Mouse (Mus musculus): ENCODE measurements around the gene Mmp19. TPM values are rescaled to one million over a fixed set of nuclear protein-coding genes. Genes with fewer than 3 reads are reported as not detected.

Gene Mmp19
- total RNA-seq (2021): 24.6 and 30.9 TPM in 2 replicates
- long read RNA-seq, experiment 1, transcript Mmp19-201 (9 exons, 3,402 nt): minor isoform, 5 of 28 reads
- long read RNA-seq, experiment 1, transcript Mmp19-203 (9 exons, 2,236 nt): major isoform, 13 of 28 reads
- long read RNA-seq, experiment 1, partial matches to known transcripts: 1 of 28 reads
- long read RNA-seq, experiment 1, other reads (novel, unspliced or antisense): 9 of 28 reads
- long read RNA-seq, experiment 2, transcript Mmp19-203 (9 exons, 2,236 nt): major isoform, 5 of 16 reads
- long read RNA-seq, experiment 2, partial matches to known transcripts: 8 of 16 reads
- long read RNA-seq, experiment 2, other reads (novel, unspliced or antisense): 0 of 16 reads

DNA sequence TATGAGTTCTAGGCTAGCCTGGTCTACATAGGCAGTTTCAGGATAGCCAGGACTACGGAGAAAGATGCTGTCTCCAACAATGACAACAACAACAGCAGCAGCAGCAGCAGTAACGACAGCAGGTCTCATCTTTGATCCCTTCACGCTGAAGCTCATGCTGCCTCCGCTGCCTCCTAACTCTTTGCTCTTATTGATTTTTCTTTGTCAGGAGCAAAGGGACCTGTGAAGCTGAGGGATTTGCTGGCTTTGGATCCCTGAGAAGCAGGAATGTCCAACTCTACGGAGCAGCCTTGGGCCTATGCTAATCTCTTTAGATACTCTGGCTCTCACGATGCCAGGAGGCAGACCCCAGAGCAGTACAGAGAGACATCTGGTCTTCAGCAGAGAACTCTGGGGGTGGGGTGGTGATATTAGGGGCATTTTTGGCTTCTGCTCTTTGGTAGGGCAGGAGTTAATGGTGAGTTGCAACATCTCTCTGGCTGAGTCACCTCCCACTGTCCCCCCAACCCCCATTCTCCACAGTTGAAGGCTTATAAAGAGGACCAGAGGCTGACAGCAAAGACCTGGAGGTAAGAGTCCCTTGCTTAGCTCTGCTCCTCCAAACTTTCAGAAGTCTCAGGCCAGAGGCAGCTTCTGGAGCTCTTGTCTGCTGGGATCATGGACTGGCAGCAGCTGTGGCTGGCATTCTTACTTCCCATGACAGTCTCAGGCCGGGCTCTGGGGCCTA is at the start of gene Mmp19:
TSS of gene Mmp19 (plus strand) at position 513 of the 727 bp plus-strand sequence.
- peak; percentile 74 for DNase-seq

DNA sequence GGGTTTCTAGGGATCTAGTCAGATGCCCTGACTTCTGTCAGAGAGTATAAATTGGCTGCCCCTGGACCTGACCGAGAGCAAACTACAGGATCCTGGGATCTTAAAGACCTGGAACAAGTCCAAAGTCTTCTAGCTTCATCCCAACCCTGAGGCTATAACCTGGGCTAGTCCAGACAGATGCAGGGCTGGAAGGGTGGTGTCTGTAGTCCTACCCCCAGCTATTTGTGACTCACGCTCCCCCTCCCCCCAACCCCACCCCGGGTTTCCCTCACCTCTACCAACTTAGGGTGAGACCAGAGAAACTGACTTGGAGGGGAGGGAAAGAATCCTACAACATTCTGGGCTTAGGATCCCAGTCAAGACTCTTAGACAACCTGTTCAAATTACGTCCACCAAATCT is 48.1 kb upstream of the Mmp19 start:
- DNase-seq: no peak

DNA sequence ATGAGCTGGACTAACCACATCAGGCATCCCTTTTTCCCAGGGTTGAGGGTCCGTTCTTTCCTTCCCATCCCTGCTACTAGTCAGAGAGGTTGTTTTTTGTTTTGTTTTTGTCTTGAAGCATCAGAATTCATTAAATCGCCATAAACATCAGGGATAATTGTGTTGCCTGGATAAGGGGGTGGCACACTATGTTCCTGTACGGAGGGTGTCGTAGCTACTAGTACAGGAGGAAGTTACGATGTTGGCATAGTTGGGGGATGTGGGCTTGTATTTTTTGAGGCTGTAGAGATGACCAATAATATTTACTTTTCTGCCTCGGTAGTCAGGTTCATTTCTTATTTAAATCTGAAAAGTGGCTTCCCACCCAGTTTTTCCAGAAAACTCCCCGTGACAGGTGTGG is 47.5 kb upstream of the Mmp19 start:
- DNase-seq: no peak

DNA sequence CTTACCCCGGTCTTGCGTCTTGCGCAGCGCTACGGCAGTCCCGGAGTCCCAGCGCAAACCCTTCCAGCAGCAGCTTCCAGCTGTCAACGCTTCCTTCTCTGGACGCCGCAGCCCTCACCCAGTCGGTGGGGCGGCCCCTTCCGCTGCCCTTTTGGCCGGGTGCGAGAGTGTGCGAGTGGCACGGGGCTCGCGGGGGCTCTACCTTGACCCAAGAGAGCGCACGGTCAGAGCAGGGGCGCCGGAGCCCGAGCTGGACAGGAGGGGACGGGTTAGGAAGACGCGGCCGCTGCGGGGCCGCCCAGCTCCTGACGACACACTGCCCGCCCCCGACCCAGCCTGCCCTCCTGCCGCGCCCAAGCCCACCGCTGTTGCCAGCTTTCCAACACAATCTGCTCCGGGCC is 46.9 kb upstream of the Mmp19 start:
- DNase-seq: peak; percentile 76

DNA sequence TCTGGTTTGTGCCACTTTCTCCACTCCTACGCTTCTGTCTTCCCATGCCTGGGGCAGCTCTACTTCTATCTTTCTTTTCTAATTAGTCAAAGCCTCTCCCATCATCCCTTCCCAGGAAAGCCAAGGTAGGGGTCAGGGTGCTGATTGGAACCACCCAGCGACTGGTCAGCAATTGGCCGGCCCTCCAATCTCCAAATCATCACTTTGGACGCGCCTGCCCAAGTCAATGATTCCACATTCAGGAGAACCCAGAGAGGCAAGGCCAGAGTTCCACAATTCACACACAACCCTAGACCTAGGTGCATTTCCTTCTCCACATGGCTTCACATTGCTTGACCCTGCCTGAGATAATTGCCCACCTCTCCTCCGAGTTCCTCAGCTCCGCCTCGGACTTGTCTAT is 46.5 kb upstream of the Mmp19 start:
- no peak for DNase-seq

DNA sequence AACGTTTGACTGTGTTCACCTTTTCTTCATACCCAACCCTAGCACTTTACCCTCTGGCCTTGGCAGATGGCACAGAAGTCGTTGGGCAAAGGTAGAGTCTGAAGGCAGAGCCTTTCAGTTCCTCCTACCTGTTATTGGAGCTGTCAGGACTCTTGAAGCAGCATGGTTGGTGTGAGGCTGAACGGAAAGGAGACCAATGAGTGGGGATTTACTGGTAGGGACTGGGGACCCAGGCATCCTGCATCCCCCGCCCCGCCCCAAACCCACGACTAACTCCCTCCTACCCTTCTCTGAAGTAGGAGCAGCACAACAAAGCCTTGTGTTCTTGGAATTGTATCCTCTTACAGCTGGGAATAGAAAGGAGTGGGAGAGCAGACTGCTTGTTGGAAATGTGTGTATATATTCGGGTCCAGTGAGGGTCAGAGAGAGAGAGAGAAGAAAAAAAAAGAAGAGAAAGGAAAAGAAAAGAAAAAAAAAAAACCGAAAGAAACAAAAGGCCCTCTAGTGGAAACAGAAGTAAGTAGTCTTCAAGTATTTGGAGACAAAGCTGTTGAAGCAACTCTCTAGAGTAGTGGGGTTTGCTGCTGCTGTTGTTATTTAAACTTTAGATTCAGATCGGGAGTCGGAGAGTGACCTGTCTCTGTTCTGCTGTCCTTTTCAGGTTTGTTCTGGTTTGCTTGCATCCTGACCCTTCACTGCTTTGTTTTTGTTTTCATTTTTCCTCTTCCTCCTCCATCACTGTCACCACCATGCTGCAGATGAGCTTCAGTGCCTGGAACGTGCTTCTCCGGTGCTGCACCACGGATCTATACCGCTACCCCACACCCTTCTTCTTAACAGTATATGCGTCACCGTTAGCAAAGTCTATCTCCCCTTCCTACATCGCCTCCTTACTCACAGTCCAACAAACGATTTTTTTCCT is 45.8 kb upstream of the Mmp19 start, which contains the start of gene Dgka:
TSS of gene Dgka (minus strand) at position 176 of the 922 bp plus-strand sequence.
- DNase-seq: peak; percentile 31

DNA sequence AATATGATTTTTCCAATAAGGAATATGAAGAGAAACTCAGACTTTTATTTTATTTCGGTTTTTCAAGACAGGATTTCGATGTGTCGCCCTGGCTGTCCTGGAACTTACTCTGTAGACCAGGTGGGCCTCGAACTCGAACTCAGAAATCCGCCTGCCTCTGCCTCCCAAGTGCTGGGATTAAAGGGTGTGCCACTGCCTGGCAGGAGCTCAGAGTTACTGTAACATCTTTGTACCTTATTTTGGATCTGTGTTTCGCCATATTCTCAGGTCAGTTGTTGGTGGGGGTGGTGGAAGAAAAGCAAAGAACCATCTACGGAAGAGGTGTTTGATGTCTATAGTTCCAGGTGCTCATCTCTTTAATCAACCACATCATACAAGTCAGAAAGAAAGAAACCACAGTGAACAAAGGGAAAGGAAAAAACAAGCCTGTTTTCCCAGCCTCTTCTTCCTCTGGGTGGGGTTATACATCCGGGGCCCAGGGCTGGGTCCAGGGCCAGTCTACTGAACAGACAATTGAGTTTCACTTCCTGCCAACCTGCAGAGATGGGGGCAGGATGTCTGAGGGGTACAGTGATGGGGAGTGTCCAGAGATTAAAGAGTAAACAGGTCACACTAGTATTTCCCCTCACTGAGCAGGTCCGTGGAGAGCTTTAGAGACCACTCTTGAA is 44.6 kb upstream of the Mmp19 start:
- DNase-seq: peak; percentile 38

DNA sequence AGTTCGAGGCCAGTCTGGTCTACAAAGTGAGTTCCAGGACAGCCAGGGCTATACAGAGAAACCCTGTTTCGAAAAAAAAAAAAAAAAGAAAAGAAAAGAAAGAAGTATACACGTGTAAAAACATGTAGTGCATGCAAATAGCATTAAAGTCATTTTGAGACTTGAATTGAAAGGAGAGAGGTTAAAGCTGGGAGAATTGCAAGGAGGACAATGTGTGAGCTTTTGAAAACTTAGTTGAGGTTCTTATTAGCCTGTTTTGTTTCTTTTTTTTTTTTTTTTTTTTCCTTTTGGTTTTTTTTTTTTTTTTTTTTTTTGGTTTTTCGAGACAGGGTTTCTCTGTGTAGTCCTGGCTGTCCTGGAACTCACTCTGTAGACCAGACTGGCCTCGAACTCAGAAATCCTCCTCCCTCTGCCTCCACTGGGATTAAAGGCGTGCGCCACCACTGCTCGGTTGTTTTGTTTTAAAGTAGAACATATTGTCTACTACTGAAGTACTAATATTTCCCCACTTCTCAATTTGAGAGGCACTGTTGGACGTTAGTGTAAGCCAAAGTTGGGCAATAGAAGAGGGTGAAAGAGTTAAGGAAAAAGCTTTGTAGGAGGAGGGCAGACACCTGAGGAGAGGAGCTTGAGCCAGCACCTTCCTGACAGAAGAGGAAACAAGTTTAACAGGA is 43.6 kb upstream of the Mmp19 start:
- no peak for DNase-seq

DNA sequence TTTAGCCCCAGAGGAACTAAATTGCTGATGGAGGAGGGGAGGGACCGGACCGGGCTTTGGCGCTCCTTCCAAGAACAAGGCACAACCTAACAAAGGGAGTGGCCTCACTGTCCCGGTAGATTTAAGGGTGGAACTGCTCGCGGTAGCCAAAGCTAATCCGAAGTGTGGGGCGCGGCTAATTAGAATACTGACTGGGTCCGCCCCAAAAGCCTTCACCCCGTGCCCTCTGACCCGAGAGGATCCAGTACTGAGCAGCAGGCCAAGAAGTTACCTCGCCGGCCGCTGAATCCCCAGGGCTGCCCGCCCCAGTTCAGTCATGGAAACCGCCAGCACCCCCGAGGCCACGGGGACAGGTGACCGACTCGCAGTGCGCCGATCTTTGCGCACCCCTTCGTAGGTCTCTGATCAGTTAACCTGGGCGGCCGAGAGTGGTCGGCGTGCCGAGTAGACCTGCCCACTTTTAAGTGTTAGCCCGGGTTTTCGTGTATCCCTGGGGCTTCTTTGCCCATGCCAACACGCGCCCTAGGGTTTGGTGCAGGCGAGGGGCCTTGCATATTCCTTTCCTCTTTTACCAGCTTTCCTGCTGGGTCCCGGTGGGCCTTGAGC is 43.0 kb upstream of the Mmp19 start, which contains the start of gene Pym1:
TSS of gene Pym1 (plus strand) at position 244 of the 606 bp plus-strand sequence.
- DNase-seq: peak; percentile 91

DNA sequence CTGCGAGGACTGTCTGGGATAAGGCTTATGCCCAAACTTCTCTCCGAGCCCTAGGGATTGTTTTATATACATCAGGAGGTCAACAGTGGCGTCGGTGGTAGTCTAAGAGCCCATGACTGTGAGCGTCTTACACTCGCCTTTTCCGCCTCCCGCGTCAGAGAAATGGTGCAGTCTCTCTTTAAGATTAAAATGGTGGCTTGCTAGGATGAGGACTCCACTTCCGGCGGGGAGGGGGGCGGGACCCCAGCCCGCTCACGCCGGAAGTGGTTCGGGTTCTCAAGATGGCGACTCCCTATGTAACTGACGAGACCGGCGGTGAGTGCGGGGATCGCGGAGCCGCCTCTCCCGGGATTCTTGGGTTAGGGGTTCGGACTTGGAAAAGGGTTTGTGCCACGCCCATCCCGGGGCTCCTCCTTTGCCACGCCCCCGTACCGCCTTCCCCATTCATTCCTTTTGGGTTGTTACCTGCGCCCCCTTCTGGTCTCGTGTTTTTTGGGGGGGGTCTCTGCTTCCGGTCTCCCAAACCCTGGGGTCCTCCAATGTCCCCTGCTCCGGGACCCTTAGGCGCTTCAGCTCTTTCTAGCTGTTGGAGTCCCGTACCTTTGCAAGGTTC is 42.4 kb upstream of the Mmp19 start:
- DNase-seq: peak; percentile 88

DNA sequence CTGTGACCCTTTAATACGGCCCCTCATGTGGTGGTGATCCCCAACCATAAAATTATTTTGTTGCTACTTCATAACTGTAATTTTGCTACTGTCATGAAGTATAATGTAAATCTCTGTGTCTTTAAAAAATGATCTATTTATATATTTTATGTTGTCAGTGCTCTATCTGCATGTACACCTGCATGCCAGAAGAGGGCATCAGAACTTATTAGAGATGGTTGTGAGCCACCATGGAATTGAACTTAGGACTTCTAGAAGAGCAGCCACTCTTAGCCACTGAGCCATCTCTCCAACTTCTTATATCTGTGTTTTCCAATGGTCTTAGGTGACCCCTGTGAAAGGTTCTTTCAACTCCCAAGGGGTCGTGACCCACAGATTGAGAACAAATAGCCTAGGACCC is 17.8 kb upstream of the Mmp19 start:
- DNase-seq: no peak

DNA sequence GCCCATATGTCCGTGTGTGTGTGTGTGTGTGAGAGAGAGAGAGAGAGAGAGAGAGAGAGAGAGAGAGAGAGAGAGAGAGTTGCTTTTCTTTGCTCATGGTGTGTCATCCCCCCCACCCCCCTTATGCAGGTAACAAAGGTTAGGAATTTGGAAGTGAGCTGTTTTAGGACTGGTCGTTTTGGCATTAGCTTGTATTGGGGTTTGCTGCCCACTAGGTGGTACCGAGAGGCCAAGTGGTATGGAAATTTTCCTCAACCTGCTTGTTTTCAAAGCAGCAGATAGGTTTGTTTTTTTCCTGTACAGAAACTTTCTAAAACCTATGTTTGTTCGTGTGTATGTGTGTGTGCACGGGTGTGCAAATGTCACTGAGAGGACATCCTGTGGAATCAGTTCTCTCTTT is 17.0 kb upstream of the Mmp19 start:
- no peak for DNase-seq

DNA sequence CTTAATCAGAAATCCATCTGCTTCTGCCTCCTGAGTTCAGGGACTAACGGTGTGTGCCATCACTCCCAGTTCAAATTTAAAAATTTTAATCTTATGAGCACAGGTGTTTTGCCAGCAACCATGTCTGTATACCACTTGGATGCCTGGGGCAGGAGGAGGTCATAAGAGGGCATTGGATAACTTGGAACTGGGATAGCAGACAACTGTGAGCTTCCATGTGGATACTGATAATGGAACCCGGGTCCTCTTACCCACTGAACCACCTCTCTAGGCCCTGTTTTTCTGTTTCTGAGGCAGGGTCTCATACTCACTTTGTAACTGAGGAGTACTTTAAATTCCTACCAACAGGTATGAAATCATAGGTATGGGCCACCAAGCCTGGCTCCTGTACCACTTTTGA is 12.3 kb upstream of the Mmp19 start:
- DNase-seq: no peak

DNA sequence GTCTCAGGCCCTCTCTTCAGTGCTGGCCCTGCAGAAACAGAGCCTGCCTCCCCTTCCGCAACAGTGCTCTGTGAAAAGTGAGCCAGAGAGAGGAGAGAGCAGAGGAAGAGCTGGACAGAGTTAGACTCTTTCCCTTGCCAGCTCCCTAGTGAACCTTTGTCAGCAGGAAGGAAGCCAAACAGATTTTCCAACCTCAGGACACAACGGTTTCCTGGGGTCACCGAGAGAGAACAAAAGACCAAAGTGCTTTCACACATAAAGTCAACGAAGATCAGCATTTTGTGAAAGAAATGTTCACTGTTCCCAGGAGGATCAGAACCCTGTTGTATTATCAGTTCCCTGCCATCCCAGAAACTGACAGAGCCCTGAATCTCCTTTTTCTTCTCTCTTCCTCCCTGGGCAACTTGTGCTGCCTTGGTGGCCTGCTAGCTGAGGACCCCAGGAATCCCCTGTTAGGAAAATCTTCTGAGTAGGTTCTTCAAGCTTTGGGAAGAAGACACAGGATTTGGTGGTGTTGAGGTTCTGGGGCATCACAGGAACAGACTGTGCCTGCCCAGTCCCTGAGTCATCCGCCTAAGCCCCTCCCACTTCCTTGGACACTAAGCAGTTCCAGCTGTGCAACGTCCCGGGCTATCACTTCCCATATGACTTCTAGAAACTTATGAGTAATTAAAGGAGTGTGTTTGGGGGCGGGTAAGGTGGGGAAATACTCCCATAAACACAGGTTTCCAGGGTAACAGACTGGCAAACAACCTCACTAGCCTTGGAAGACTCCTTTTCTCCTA is 11.5 kb upstream of the Mmp19 start:
- DNase-seq: peak; percentile 87

DNA sequence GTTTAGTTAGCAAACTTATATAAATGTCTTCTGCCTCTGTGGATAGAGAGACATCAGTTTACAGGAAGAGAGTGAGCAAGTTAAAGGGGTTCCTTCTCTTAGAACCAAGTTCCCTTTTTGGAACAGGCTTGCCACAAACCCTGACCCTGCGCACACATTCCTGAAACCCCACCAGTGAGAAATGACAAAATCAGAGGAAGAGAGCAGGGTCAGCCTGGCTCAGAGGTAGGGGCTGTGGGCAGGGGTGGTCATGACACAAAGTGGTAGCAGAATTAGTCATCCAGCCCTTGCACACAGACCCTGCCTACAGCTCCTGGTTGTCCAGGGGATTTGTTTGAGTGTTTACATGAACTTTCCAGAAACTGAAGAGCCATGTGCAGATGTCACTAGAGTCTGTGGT is 10.5 kb upstream of the Mmp19 start:
- DNase-seq: no peak

DNA sequence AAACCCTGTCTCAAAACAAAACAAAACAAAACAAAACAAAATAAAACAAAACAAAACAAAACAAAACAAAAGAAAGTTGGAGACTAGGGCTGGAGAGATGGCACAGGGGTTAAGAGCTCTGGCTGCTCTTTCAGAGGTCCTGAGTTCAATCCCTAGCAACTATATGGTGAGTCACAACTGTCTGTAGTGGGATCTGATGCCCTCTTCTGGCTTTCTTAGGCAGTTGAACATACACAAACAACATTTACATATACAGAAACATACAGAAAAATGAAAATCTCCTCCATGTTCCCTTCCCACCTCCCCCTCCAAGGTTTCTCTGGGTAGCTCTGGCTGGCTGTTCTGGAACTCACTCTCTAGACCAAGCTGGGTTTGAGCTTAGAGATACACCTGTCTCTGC is 1.3 kb downstream of the Mmp19 start:
- DNase-seq: no peak

DNA sequence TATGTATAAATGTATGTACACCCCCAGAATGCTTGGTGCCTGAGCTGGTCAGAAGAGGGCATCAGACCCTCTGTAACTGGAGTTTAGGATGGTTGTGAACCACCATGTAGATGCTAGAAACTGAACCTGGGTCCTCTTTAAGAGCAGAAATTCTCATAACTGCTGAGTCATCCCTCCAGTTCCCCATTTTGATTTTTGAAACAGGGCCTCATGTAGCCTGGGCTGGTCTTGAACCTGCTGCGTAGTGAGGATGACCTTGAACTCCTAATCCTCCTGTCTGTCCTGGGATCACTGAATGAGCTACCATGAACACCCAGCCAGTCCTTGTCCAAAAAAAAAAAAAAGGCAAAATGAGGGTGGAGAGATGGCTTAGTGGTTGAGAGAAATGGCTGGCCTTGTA is 2.5 kb downstream of the Mmp19 start:
- DNase-seq: no peak

DNA sequence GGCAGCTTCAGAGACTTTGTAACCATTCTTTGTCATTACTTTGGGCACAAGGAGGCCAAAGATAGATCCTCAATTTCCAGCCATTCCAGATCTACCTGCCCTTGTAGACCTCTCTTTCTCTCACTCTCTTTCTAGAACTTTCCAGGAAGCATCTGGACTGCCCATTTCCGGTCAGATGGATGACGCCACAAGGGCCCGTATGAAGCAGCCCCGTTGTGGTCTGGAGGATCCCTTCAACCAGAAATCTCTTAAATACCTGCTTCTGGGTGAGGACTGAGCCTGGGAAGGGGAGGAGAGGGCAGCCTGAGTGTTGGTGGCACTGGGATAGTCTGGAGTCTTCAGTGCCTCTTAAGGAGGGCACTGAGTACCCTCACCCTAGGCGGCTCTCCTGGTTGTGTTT is 3.7 kb downstream of the Mmp19 start:
- no peak for DNase-seq

DNA sequence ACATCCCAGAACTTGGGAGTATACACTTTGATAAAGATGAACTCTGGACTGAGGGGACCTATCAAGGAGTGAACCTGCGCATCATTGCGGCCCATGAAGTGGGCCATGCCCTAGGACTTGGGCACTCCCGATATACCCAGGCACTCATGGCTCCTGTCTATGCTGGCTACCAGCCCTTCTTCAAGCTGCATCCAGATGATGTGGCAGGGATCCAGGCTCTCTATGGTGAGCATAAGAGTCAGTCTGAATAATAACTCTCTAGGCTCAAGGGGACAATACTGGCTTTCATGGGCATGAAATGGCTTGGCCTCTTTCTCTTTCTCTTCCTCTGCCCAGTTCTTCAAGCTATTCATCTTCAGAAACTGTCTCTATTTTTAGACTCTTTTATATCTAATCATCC is 4.9 kb downstream of the Mmp19 start:
- no peak for DNase-seq

DNA sequence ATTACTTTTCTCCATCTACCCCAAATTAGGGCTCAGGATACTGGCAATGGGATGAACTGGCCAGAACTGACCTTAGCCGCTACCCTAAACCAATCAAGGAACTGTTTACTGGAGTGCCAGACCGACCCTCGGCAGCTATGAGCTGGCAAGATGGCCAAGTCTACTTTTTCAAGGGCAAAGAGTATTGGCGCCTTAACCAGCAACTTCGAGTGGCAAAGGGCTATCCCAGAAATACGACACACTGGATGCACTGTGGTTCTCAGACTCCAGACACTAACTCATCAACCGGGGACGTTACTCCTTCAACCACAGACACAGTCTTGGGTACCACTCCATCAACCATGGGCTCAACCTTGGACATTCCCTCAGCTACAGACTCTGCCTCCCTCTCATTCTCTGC is 8.0 kb downstream of the Mmp19 start:
- DNase-seq: no peak

Data from adrenal gland, postnatal 14 days (tissue).